Mouse (Mus musculus): ENCODE measurements around the gene Ern2.

Ern2 gene

GRCm38 (mm10) chr7:122186043-122186442 is at the start of gene Ern2:
Ern2 (minus strand) TSS chr7:122186207.
- DNase-seq (ENCODE audit: low read depth, low spot score) = no peak

GRCm38 (mm10) chr7:122230866-122231265 is 44.9 kb upstream of the Ern2 start:
- DNase-seq (ENCODE audit: low read depth, low spot score) = no peak

- no peak for DNase-seq (ENCODE audit: low read depth, low spot score)
Measured at GRCm38 (mm10) chr7:122229916-122230315, 43.9 kb upstream of the Ern2 start.

GRCm38 (mm10) chr7:122229306-122229705 is 43.3 kb upstream of the Ern2 start:
- DNase-seq (ENCODE audit: low read depth, low spot score) = no peak

- DNase-seq (ENCODE audit: low read depth, low spot score) = no peak
Measured at GRCm38 (mm10) chr7:122226744-122227143, 40.7 kb upstream of the Ern2 start.

- DNase-seq (ENCODE audit: low read depth, low spot score) = no peak
Measured at GRCm38 (mm10) chr7:122226020-122226742, 40.2 kb upstream of the Ern2 start.

GRCm38 (mm10) chr7:122219315-122219801 is 33.4 kb upstream of the Ern2 start, which contains the start of gene Chp2:
Chp2 (plus strand) TSS chr7:122219496.
- no peak for DNase-seq (ENCODE audit: low read depth, low spot score)

- DNase-seq (ENCODE audit: low read depth, low spot score) = no peak
Measured at GRCm38 (mm10) chr7:122208276-122209021, 22.4 kb upstream of the Ern2 start.

- DNase-seq (ENCODE audit: low read depth, low spot score) = no peak
Measured at GRCm38 (mm10) chr7:122206121-122206520, 20.1 kb upstream of the Ern2 start.

GRCm38 (mm10) chr7:122203936-122204335 is 17.9 kb upstream of the Ern2 start:
- no peak for DNase-seq (ENCODE audit: low read depth, low spot score)

- DNase-seq (ENCODE audit: low read depth, low spot score) = peak; percentile 53
Measured at GRCm38 (mm10) chr7:122199296-122199695, 13.3 kb upstream of the Ern2 start.

- peak; percentile 73 for DNase-seq (ENCODE audit: low read depth, low spot score)
Measured at GRCm38 (mm10) chr7:122197306-122197705, 11.3 kb upstream of the Ern2 start.

GRCm38 (mm10) chr7:122196771-122197170 is 10.8 kb upstream of the Ern2 start:
- no peak for DNase-seq (ENCODE audit: low read depth, low spot score)

GRCm38 (mm10) chr7:122193919-122194318 is 7.9 kb upstream of the Ern2 start:
- DNase-seq (ENCODE audit: low read depth, low spot score) = peak; percentile 19

GRCm38 (mm10) chr7:122191097-122191496 is 5.1 kb upstream of the Ern2 start:
- DNase-seq (ENCODE audit: low read depth, low spot score) = no peak

GRCm38 (mm10) chr7:122189484-122189883 is 3.5 kb upstream of the Ern2 start:
- DNase-seq (ENCODE audit: low read depth, low spot score) = peak; percentile 52

- no peak for DNase-seq (ENCODE audit: low read depth, low spot score)
Measured at GRCm38 (mm10) chr7:122184569-122184968, 1.4 kb downstream of the Ern2 start.

GRCm38 (mm10) chr7:122180720-122181119 is 5.3 kb downstream of the Ern2 start:
- DNase-seq (ENCODE audit: low read depth, low spot score) = no peak

GRCm38 (mm10) chr7:122171613-122172012 is 14.4 kb downstream of the Ern2 start:
- DNase-seq (ENCODE audit: low read depth, low spot score) = no peak

GRCm38 (mm10) chr7:122170705-122171104 is 15.3 kb downstream of the Ern2 start:
- no peak for DNase-seq (ENCODE audit: low read depth, low spot score)

- no peak for DNase-seq (ENCODE audit: low read depth, low spot score)
Measured at GRCm38 (mm10) chr7:122167203-122167602, 18.8 kb downstream of the Ern2 start.

- no peak for DNase-seq (ENCODE audit: low read depth, low spot score)
Measured at GRCm38 (mm10) chr7:122163766-122164165, 22.2 kb downstream of the Ern2 start.

GRCm38 (mm10) chr7:122160037-122160436 is 26.0 kb downstream of the Ern2 start:
- peak; percentile 10 for DNase-seq (ENCODE audit: low read depth, low spot score)
